Mouse (Mus musculus) forebrain, embryonic 11.5 days (tissue): ENCODE measurements at regions not wholly inside any gene's neighbourhood (a gene's known extent, or its start where the extent isn't known, plus 50 kb on each side); places are given as distances from the start of the nearest gene placed in this dataset.
A peak's percentile ranks its signal among the peaks of the same experiment; 100 is the strongest.

Source experiments
- ATAC-seq: fragments of 200-750 bp; cut with Nextera tagmentation; replicated peaks from 2 replicates; pipeline ENCODE4 v1.8.0; 2017; ENCODE audit warnings: moderate TSS enrichment; ENCODE audit not compliant: low FRiP score
- DNase-seq: peaks from one replicate; pipeline ENCODE4 v3.0.0-alpha.2; 2017; ENCODE audit warnings: low spot score
- H3K27ac ChIP-seq: fragments of 300-500 bp; sonication (generic); 2 replicates; pipeline ENCODE4 v1.5.1; 2014; ENCODE audit warnings: low read depth, low read length
- H3K27me3 ChIP-seq: fragments of 300-500 bp; sonication (generic); 2 replicates; pipeline ENCODE4 v1.6.1; 2014; ENCODE audit warnings: mild to moderate bottlenecking, low read length, mixed read lengths; ENCODE audit not compliant: control insufficient read depth, insufficient read depth
- H3K36me3 ChIP-seq: fragments of 300-500 bp; sonication (generic); 2 replicates; pipeline ENCODE4 v1.6.1; 2014; ENCODE audit warnings: mild to moderate bottlenecking, low read length, moderate library complexity, mixed read lengths; ENCODE audit not compliant: control insufficient read depth, insufficient read depth
- H3K4me1 ChIP-seq: fragments of 300-500 bp; sonication (generic); replicated peaks from 2 replicates; pipeline ENCODE4 v1.6.1; 2014; ENCODE audit warnings: low read length, mixed read lengths; ENCODE audit not compliant: control insufficient read depth, insufficient read depth
- H3K4me2 ChIP-seq: fragments of 300-500 bp; sonication (generic); 2 replicates; pipeline ENCODE4 v1.6.1; 2014; ENCODE audit warnings: low read depth, mild to moderate bottlenecking, low read length, moderate library complexity, mixed read lengths; ENCODE audit not compliant: severe bottlenecking
- H3K4me3 ChIP-seq: fragments of 300-500 bp; sonication (generic); 2 replicates; pipeline ENCODE4 v1.5.1; 2014; ENCODE audit warnings: low read depth, low read length
- H3K9ac ChIP-seq: fragments of 300-500 bp; sonication (generic); 2 replicates; pipeline ENCODE4 v1.6.1; 2014; ENCODE audit warnings: low read length
- H3K9me3 ChIP-seq: fragments of 300-500 bp; sonication (generic); 2 replicates; pipeline ENCODE4 v1.6.1; 2016; ENCODE audit warnings: low read length, mixed read lengths; ENCODE audit not compliant: control insufficient read depth
- WGBS: fragments of 180-500 bp; shearing (Covaris S2); extraction: QIAGEN DNeasy Blood & Tissue Kit; methylation state at CpG from one replicate; pipeline ENCODE4 v1.1.7; 2014; 5-methylcytosine and 5-hydroxymethylcytosine counted together

DNA sequence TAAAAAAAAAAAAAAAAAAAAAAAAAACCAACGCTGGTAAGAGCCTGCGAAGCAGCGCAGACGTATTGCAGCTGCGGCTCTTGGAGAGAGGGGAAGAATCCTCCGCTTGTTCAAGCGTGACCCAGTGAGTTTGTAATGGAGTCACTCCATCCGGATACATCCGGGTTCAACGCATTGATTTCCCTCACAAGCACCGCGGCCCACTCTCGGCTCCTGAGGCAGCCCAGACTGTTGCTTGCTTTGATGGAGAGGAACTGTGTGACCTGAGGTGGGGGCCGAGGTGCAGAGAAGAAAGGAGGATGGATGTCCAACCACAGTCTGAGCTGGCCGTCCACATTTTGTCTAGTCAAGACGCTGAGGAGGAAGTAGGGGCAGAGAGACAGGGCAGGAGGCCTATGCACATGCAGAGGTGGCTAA, 68.0 kb upstream of the Arhgap5 start:
- DNase-seq (peak; percentile 53), ATAC-seq (peak; percentile 46; the same call in 1 of the 2 replicates)
- Histone ChIP-seq H3K9me3 (no peaks in the 10 kb centered on the region), H3K4me3 (no peak overlapping the region), H3K27me3 (no peaks in the 10 kb centered on the region), H3K27ac (no peak overlapping the region), H3K4me2 (no peak overlapping the region), H3K9ac (no peak overlapping the region), H3K36me3 (no peaks in the 10 kb centered on the region), H3K4me1 (peaks cover 3% of the 10 kb centered on the region; the same call in 1 of the 2 replicates)
- 56% methylated on average over 16 of the region's 16 CpGs for WGBS

DNA sequence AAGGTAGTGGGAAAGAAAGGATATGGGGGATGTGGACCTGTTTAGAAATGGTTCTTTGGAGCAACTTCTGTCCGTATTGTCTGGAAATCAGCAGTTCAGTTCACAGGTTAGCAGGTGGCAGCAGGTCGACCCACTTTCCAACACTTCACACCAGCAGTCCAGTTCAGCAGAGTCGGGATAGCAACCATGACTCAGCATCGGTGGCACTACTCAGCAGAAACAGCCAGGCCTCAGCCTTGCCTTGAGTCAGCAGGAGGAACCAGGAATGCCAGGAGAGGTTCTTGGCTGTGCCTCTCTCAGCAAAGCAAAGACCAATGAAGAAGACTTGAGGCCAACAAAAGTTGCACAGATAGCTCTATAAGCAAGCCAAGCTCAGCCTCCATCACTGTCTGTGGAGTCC, 66.8 kb upstream of the Arhgap5 start:
- Histone ChIP-seq H3K4me1 (peaks cover 3% of the 10 kb centered on the region; the same call in 1 of the 2 replicates), H3K27me3 (no peaks in the 10 kb centered on the region), H3K4me2 (no peak overlapping the region), H3K9ac (no peak overlapping the region), H3K36me3 (no peaks in the 10 kb centered on the region), H3K9me3 (no peaks in the 10 kb centered on the region), H3K4me3 (no peak overlapping the region), H3K27ac (no peak overlapping the region)
- DNase-seq (no peak), ATAC-seq (no peak)
- WGBS = 85% methylated on average over 4 of the region's 4 CpGs

DNA sequence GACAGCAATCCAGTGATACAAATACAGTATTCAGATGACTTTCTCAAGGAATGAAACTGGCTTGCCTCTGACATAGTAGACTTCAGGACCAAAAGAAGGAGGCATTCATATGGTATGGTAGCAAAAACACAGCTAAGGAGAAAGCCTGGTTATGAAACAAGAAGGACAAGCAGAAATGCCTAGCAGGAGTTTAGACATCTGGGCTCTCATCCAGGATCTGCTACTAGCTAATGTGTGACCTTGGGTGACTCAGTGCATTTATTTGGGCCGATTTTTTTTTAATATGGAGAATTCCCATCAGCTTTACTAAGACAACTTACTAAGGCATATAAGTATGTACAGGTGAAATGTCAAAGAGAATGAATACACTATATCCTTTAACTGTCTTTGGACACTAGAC, 64.5 kb upstream of the Arhgap5 start:
- Histone ChIP-seq H3K27ac (no peak overlapping the region), H3K36me3 (no peaks in the 10 kb centered on the region), H3K27me3 (no peaks in the 10 kb centered on the region), H3K9me3 (no peaks in the 10 kb centered on the region), H3K4me1 (peaks cover 3% of the 10 kb centered on the region; the same call in 1 of the 2 replicates), H3K9ac (no peak overlapping the region), H3K4me3 (no peak overlapping the region), H3K4me2 (no peak overlapping the region)
- no peak for ATAC-seq
- WGBS = 94% methylated on average over 1 of the region's 1 CpGs
- no peak for DNase-seq

DNA sequence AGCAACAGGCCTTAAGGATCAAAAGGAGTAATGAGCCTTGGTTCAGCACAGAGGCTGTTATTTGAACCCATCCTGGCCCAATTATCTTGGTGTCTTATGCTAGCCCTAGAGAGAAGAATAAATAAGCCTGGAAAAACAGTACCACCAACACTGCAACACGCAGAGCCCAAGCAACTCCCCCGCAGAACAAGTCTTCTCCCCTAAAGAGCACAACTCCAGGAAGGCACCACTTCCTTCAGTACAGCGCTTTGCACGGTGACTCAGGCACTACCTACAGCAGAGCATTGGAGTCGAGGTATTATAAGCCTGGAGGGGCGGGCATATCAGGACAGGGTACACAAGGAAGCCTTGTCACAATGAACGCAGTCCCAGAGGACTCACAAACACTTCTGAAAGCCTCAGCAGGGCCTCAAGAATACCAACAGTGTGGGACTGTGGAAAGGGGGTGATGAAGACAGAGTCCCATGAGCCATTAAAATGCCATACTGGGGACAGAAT, 62.9 kb upstream of the Arhgap5 start:
- peaks cover 1% of the 10 kb centered on the region; the same call in 1 of the 2 replicates for H3K4me1 ChIP-seq
- 58% methylated on average over 7 of the region's 7 CpGs for WGBS
- no peak overlapping the region for H3K9ac ChIP-seq
- H3K27me3 ChIP-seq = no peaks in the 10 kb centered on the region
- H3K4me3 ChIP-seq = no peak overlapping the region
- no peak overlapping the region for H3K4me2 ChIP-seq
- H3K9me3 ChIP-seq = no peaks in the 10 kb centered on the region
- no peak overlapping the region for H3K27ac ChIP-seq
- no peak for ATAC-seq
- no peaks in the 10 kb centered on the region for H3K36me3 ChIP-seq
- no peak for DNase-seq

DNA sequence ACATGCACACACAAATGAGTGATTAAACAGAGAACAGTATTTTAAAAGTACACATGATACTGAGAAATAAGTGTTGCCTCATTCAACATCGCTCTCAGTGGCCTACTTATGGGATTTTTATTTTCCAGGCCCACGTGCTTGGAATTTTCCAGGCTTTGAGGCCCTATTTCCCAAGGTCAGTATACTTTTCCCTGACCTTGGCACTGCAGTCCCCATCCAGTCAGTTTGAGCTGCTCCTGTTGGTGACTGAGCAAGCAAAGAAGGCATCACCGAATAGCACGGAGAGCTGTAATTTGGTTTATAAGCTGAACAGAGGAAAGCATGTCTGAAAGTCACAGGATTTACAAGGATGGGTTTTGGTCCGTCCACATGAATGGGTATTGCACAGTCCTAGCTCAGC, 61.4 kb upstream of the Arhgap5 start:
- no peaks in the 10 kb centered on the region for H3K9me3 ChIP-seq
- 91% methylated on average over 5 of the region's 5 CpGs for WGBS
- H3K36me3 ChIP-seq = no peaks in the 10 kb centered on the region
- no peaks in the 10 kb centered on the region for H3K4me1 ChIP-seq
- ATAC-seq (no peak), DNase-seq (no peak)
- H3K27me3 ChIP-seq = no peaks in the 10 kb centered on the region
- no peak overlapping the region for H3K9ac ChIP-seq
- no peak overlapping the region for H3K27ac ChIP-seq
- H3K4me3 ChIP-seq = no peak overlapping the region
- no peak overlapping the region for H3K4me2 ChIP-seq

DNA sequence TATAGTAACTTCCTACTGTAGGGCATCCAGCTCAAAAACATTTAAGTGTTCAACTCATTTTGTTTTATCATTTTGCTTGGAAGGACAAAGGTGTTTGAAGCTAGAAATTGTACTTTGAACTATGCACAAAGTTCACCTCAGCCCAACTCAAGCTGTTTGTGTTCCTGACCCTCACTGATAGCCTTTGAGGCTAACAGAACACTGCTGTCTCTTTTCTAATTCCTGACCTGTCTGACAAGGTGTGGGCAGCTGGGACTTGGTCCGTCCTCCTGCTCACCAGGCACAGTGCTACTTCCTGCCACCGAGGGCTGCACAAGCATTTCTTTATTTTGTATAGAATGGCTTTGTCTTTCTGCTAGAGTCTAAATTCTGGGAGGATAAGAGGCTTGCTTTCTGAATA, 58.0 kb upstream of the Arhgap5 start:
- H3K36me3 ChIP-seq = no peaks in the 10 kb centered on the region
- no peak overlapping the region for H3K4me3 ChIP-seq
- no peak for ATAC-seq
- no peak overlapping the region for H3K9ac ChIP-seq
- WGBS = 47% methylated on average over 2 of the region's 2 CpGs
- H3K9me3 ChIP-seq = no peaks in the 10 kb centered on the region
- DNase-seq = no peak
- H3K27ac ChIP-seq = no peak overlapping the region
- H3K4me1 ChIP-seq = no peaks in the 10 kb centered on the region
- H3K27me3 ChIP-seq = no peaks in the 10 kb centered on the region
- H3K4me2 ChIP-seq = no peak overlapping the region

- Histone ChIP-seq H3K9ac (no peak overlapping the region), H3K27ac (no peak overlapping the region), H3K4me1 (no peaks in the 10 kb centered on the region), H3K36me3 (no peaks in the 10 kb centered on the region), H3K4me3 (no peak overlapping the region), H3K9me3 (no peaks in the 10 kb centered on the region), H3K27me3 (no peaks in the 10 kb centered on the region), H3K4me2 (no peak overlapping the region)
- 80% methylated on average over 7 of the region's 7 CpGs for WGBS
- DNase-seq (no peak), ATAC-seq (no peak)
Measured at GRCm38 (mm10) chr12:52446501-52446900, 57.3 kb upstream of the Arhgap5 start.

GRCm38 (mm10) chr12:52447482-52447881, 56.3 kb upstream of the Arhgap5 start:
- Histone ChIP-seq H3K4me2 (no peak overlapping the region), H3K9me3 (no peaks in the 10 kb centered on the region), H3K27me3 (no peaks in the 10 kb centered on the region), H3K27ac (no peak overlapping the region), H3K4me3 (no peak overlapping the region), H3K9ac (no peak overlapping the region), H3K36me3 (no peaks in the 10 kb centered on the region), H3K4me1 (no peaks in the 10 kb centered on the region)
- ATAC-seq = no peak
- no peak for DNase-seq
- WGBS = 81% methylated on average over 5 of the region's 5 CpGs

DNA sequence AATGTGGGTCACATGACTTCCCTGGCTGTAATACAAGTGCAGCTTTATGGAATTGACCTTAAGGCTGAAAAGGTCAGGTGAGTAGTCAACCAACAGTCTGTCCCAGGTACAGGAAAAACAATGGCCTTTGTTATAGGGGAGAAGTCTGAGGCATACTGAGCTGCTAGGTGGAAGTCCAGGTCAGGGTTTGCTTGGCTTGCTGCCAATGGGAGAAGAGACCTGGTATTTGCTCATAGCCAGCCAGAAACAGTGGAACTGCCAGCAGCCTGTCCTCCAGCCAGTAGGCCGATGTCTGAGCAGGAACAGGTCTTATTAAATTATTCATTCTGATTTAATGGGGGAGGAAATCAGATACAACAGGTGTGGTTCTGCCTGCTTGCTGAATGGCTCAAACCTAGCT, 55.6 kb upstream of the Arhgap5 start:
- DNase-seq (no peak), ATAC-seq (no peak)

More for the DNA sequence above, 55.6 kb upstream of the Arhgap5 start:
- no peak overlapping the region for H3K27ac ChIP-seq
- H3K4me1 ChIP-seq = no peaks in the 10 kb centered on the region
- WGBS = 86% methylated on average over 1 of the region's 1 CpGs
- no peaks in the 10 kb centered on the region for H3K27me3 ChIP-seq
- H3K9me3 ChIP-seq = no peaks in the 10 kb centered on the region
- H3K36me3 ChIP-seq = no peaks in the 10 kb centered on the region
- H3K4me3 ChIP-seq = no peak overlapping the region
- H3K4me2 ChIP-seq = no peak overlapping the region
- H3K9ac ChIP-seq = no peak overlapping the region
